Mouse (Mus musculus): ENCODE measurements around the gene Vapb. TPM values are rescaled to one million over a fixed set of nuclear protein-coding genes. Genes with fewer than 3 reads are reported as not detected.
"Not testable (repeated sequence)": the region's sequence is repeated elsewhere in the genome, so short reads cannot be mapped to it uniquely, and the experiment has no call there.

The Vapb gene
- polyA plus RNA-seq, 1 experiment from 2014 or later = 9.0 TPM

GRCm38 (mm10) chr2:173714620-173715218 is 22.6 kb upstream of the Vapb start:
- H3K27me3 ChIP-seq (ENCODE audit: low read depth, poor library complexity, severe bottlenecking) = no peaks in the 10 kb centered on the region
- no peaks in the 10 kb centered on the region for H3K36me3 ChIP-seq
- no peak overlapping the region for H3K4me3 ChIP-seq
- WGBS = 81% methylated on average over 8 of the region's 8 CpGs
- no peaks in the 10 kb centered on the region for H3K9me3 ChIP-seq (replicated peaks)
- H3K4me1 ChIP-seq = peaks cover 37% of the 10 kb centered on the region
- no peak for DNase-seq (ENCODE audit: low spot score)
- H3K27ac ChIP-seq = no peak overlapping the region

- Histone ChIP-seq H3K36me3 (no peaks in the 10 kb centered on the region), H3K4me1 (peaks cover 19% of the 10 kb centered on the region), H3K9me3 (replicated peaks) (no peaks in the 10 kb centered on the region), H3K4me3 (no peak overlapping the region), H3K27me3 (ENCODE audit: low read depth, poor library complexity, severe bottlenecking) (no peaks in the 10 kb centered on the region), H3K27ac (no peak overlapping the region)
- WGBS = 90% methylated on average over 5 of the region's 5 CpGs
- no peak for DNase-seq (ENCODE audit: low spot score)
Observed at GRCm38 (mm10) chr2:173716966-173717365, 20.3 kb upstream of the Vapb start.

- not testable (repeated sequence) for DNase-seq (ENCODE audit: low spot score)
Observed at GRCm38 (mm10) chr2:173719115-173719514, 18.2 kb upstream of the Vapb start, which contains the start of gene 1700010B08Rik. TSS of gene 1700010B08Rik (plus strand) at chr2:173719415.

GRCm38 (mm10) chr2:173722251-173722857 is 15.0 kb upstream of the Vapb start:
- Histone ChIP-seq H3K4me3 (no peak overlapping the region), H3K27me3 (ENCODE audit: low read depth, poor library complexity, severe bottlenecking) (no peaks in the 10 kb centered on the region), H3K27ac (no peak overlapping the region), H3K36me3 (no peaks in the 10 kb centered on the region), H3K4me1 (peaks cover 16% of the 10 kb centered on the region), H3K9me3 (replicated peaks) (no peaks in the 10 kb centered on the region)
- 86% methylated on average over 11 of the region's 11 CpGs for WGBS
- DNase-seq (ENCODE audit: low spot score) = no peak

More at GRCm38 (mm10) chr2:173719115-173719514, 18.2 kb upstream of the Vapb start, which contains the start of gene 1700010B08Rik:
- H3K9me3 ChIP-seq (replicated peaks); H3K27ac ChIP-seq; H3K4me3 ChIP-seq; H3K36me3 ChIP-seq; H3K4me1 ChIP-seq; H3K27me3 ChIP-seq (ENCODE audit: low read depth, poor library complexity, severe bottlenecking): not testable (repeated sequence)
- WGBS = 86% methylated on average over 6 of the region's 7 CpGs

GRCm38 (mm10) chr2:173724382-173724781 is 12.9 kb upstream of the Vapb start:
- no peaks in the 10 kb centered on the region for H3K9me3 ChIP-seq (replicated peaks)
- no peak for DNase-seq (ENCODE audit: low spot score)
- no peaks in the 10 kb centered on the region for H3K36me3 ChIP-seq
- H3K4me1 ChIP-seq = peaks cover 15% of the 10 kb centered on the region
- peak overlapping the region; percentile 38 for H3K27ac ChIP-seq
- WGBS = 46% methylated on average over 14 of the region's 14 CpGs
- no peaks in the 10 kb centered on the region for H3K27me3 ChIP-seq (ENCODE audit: low read depth, poor library complexity, severe bottlenecking)
- no peak overlapping the region for H3K4me3 ChIP-seq

GRCm38 (mm10) chr2:173724940-173725807 is 12.1 kb upstream of the Vapb start:
- H3K4me3 ChIP-seq = no peak overlapping the region
- H3K4me1 ChIP-seq = peaks cover 13% of the 10 kb centered on the region
- no peaks in the 10 kb centered on the region for H3K36me3 ChIP-seq
- H3K9me3 ChIP-seq (replicated peaks) = no peaks in the 10 kb centered on the region
- no peak for DNase-seq (ENCODE audit: low spot score)
- no peaks in the 10 kb centered on the region for H3K27me3 ChIP-seq (ENCODE audit: low read depth, poor library complexity, severe bottlenecking)
- WGBS = 83% methylated on average over 15 of the region's 15 CpGs
- no peak overlapping the region; the same call in 1 of the 2 replicates for H3K27ac ChIP-seq

GRCm38 (mm10) chr2:173725819-173726218 is 11.5 kb upstream of the Vapb start:
- Histone ChIP-seq H3K4me3 (no peak overlapping the region), H3K27ac (no peak overlapping the region), H3K9me3 (replicated peaks) (no peaks in the 10 kb centered on the region), H3K4me1 (peaks cover 19% of the 10 kb centered on the region), H3K27me3 (ENCODE audit: low read depth, poor library complexity, severe bottlenecking) (no peaks in the 10 kb centered on the region), H3K36me3 (no peaks in the 10 kb centered on the region)
- no peak for DNase-seq (ENCODE audit: low spot score)
- WGBS = 90% methylated on average over 4 of the region's 4 CpGs

GRCm38 (mm10) chr2:173730444-173730966 is 6.8 kb upstream of the Vapb start:
- Histone ChIP-seq H3K27me3 (ENCODE audit: low read depth, poor library complexity, severe bottlenecking) (0 out of 2 replicates have a peak, but pooled peaks cover 3% of the 10 kb centered on the region), H3K4me3 (no peak overlapping the region), H3K36me3 (no peaks in the 10 kb centered on the region), H3K27ac (no peak overlapping the region), H3K9me3 (replicated peaks) (no peaks in the 10 kb centered on the region), H3K4me1 (peaks cover 20% of the 10 kb centered on the region)
- DNase-seq (ENCODE audit: low spot score) = no peak
- 9% methylated on average over 9 of the region's 9 CpGs for WGBS

GRCm38 (mm10) chr2:173734426-173734825 is 2.9 kb upstream of the Vapb start:
- DNase-seq (ENCODE audit: low spot score) = no peak
- no peaks in the 10 kb centered on the region for H3K9me3 ChIP-seq (replicated peaks)
- H3K4me1 ChIP-seq = peaks cover 35% of the 10 kb centered on the region
- 52% methylated on average over 2 of the region's 2 CpGs for WGBS
- H3K27me3 ChIP-seq (ENCODE audit: low read depth, poor library complexity, severe bottlenecking) = 0 out of 2 replicates have a peak, but pooled peaks cover 3% of the 10 kb centered on the region
- H3K36me3 ChIP-seq = peaks cover 8% of the 10 kb centered on the region
- H3K27ac ChIP-seq = no peak overlapping the region
- no peak overlapping the region for H3K4me3 ChIP-seq

- Histone ChIP-seq H3K4me1 (peaks cover 38% of the 10 kb centered on the region), H3K4me3 (peak overlapping the region; percentile 94), H3K27me3 (ENCODE audit: low read depth, poor library complexity, severe bottlenecking) (no peaks in the 10 kb centered on the region), H3K9me3 (replicated peaks) (no peaks in the 10 kb centered on the region), H3K27ac (peak overlapping the region; percentile 92; the same call in 1 of the 2 replicates), H3K36me3 (peaks cover 18% of the 10 kb centered on the region)
- WGBS = 89% methylated on average over 9 of the region's 9 CpGs
- DNase-seq (ENCODE audit: low spot score) = no peak
Observed at GRCm38 (mm10) chr2:173738232-173738631, 921 bp downstream of the Vapb start.

GRCm38 (mm10) chr2:173739107-173739506 is 1.8 kb downstream of the Vapb start:
- DNase-seq (ENCODE audit: low spot score) = no peak
- whole genome bisulfite sequencing = 96% methylated on average over 7 of the region's 7 CpGs
- H3K27ac ChIP-seq = no peak overlapping the region
- no peaks in the 10 kb centered on the region for H3K27me3 ChIP-seq (ENCODE audit: low read depth, poor library complexity, severe bottlenecking)
- H3K36me3 ChIP-seq = peaks cover 18% of the 10 kb centered on the region
- H3K9me3 ChIP-seq (replicated peaks) = no peaks in the 10 kb centered on the region
- H3K4me3 ChIP-seq = no peak overlapping the region
- H3K4me1 ChIP-seq = peaks cover 35% of the 10 kb centered on the region

GRCm38 (mm10) chr2:173742090-173742489 is 4.8 kb downstream of the Vapb start:
- peaks cover 27% of the 10 kb centered on the region for H3K4me1 ChIP-seq
- H3K27ac ChIP-seq = no peak overlapping the region
- H3K27me3 ChIP-seq (ENCODE audit: low read depth, poor library complexity, severe bottlenecking) = no peaks in the 10 kb centered on the region
- peaks cover 28% of the 10 kb centered on the region for H3K36me3 ChIP-seq
- WGBS = 83% methylated on average over 13 of the region's 13 CpGs
- DNase-seq (ENCODE audit: low spot score) = no peak
- H3K9me3 ChIP-seq (replicated peaks) = no peaks in the 10 kb centered on the region
- no peak overlapping the region for H3K4me3 ChIP-seq
